Comparison of ENCODE assay signal across 22 mouse cellular contexts in the genomic region with DNA sequence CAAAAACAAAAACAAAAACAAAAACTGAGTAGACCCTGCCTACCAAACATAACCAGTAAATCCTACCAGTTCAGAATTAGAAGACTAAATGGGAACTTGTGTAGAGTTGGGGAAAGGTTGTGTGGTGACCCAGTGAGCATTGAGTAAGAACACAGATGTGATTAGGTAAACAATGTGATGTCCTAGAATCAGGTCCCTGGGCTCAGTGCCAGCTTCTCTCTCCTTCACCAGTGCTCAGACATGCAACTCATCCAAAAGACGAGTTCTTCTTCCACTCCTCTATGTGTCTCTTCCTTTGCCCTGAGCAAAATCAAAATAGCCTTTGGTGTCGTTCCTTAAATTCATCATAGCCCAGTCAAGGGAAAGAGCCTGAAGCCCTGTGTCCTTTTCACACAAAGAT. TPM values are rescaled to one million over a fixed set of nuclear protein-coding genes. Genes with fewer than 3 reads are reported as not detected.
DNase-seq lines count a peak whose midpoint lies in the region; ATAC-seq and TF ChIP-seq lines count a peak whose summit lies in the region.
"Had no signal": no experiment of that assay in that cellular context is flagged by ENCODE, and none has a peak within 500 bp of the region (broad histone marks: within the 10 kb centered on the region; RNA-seq: fewer than 3 reads in every experiment).

No protein-coding gene starts in this region.

- ATAC-seq in heart, embryonic 15.5 days (replicated peaks; ENCODE audit: insufficient number of reproducible peaks, insufficient read depth, low FRiP score, low read depth), result no peak
- ATAC-seq in liver, embryonic 13.5 days (ENCODE audit: low read depth), result no peak
- ATAC-seq in midbrain, postnatal 0 days (ENCODE audit: low FRiP score), result no peak
- ATAC-seq: forebrain, embryonic 13.5 days; hindbrain, postnatal 0 days had no signal

- no peak overlapping the region for H3K4me2 ChIP-seq in heart, embryonic 15.5 days
- H3K4me2 ChIP-seq in liver, embryonic 13.5 days, result no peak overlapping the region
- H3K4me2 ChIP-seq in midbrain, postnatal 0 days (ENCODE audit: low read depth, low read length, poor library complexity, severe bottlenecking), result no peak overlapping the region
- H3K4me2 ChIP-seq: embryonic facial prominence, embryonic 15.5 days; forebrain, embryonic 13.5 days; limb, embryonic 13.5 days; neural tube, embryonic 12.5 days had no signal

- no peaks in the 10 kb centered on the region for H3K27me3 ChIP-seq in heart, embryonic 15.5 days
- no peaks in the 10 kb centered on the region for H3K27me3 ChIP-seq in heart, embryonic 10.5 days (ENCODE audit: insufficient read depth, poor library complexity, severe bottlenecking)
- H3K27me3 ChIP-seq in liver, embryonic 13.5 days, result no peaks in the 10 kb centered on the region
- H3K27me3 ChIP-seq in midbrain, postnatal 0 days (ENCODE audit: insufficient read depth, low read length), result no peaks in the 10 kb centered on the region
- H3K27me3 ChIP-seq: embryonic facial prominence, embryonic 15.5 days; forebrain, embryonic 13.5 days; limb, embryonic 13.5 days; neural tube, embryonic 12.5 days had no signal

- H3K9ac ChIP-seq in heart, embryonic 15.5 days, result no peak overlapping the region
- H3K9ac ChIP-seq in liver, embryonic 13.5 days, result no peak overlapping the region
- no peak overlapping the region; the same call in 1 of the 2 replicates for H3K9ac ChIP-seq in midbrain, postnatal 0 days (replicated peaks; ENCODE audit: low read length, poor library complexity, severe bottlenecking)
- H3K9ac ChIP-seq: embryonic facial prominence, embryonic 15.5 days; forebrain, embryonic 13.5 days; limb, embryonic 13.5 days; neural tube, embryonic 12.5 days had no signal

- 0 out of 2 replicates have a peak overlapping the region, but pooled peaks have one; percentile 13 for H3K27ac ChIP-seq in heart, embryonic 15.5 days
- no peak overlapping the region for H3K27ac ChIP-seq in heart, embryonic 10.5 days
- H3K27ac ChIP-seq in liver, embryonic 13.5 days, result 0 out of 2 replicates have a peak overlapping the region, but pooled peaks have one; percentile 58
- H3K27ac ChIP-seq in midbrain, postnatal 0 days (ENCODE audit: low read depth, low read length), result no peak overlapping the region
- H3K27ac ChIP-seq: embryonic facial prominence, embryonic 15.5 days; forebrain, embryonic 13.5 days; hindbrain, postnatal 0 days; limb, embryonic 13.5 days; macrophage; neural tube, embryonic 12.5 days had no signal

- DNase-seq in heart, embryonic 10.5 days (ENCODE audit: low spot score), result no peak
- DNase-seq in liver, embryonic 13.5 days, result no peak
- DNase-seq in liver (no peak), MN1 (ENCODE audit: low spot score) (peak; percentile 40)
- peak; percentile 70 for DNase-seq in adrenal gland, postnatal 10 days
- no peak for DNase-seq in midbrain, postnatal 0 days (ENCODE audit: low spot score)
- no peak for DNase-seq in gastrocnemius, postnatal 14 days
- DNase-seq: cerebellum, adult 18-20 months; heart, postnatal 36 days; kidney, postnatal 4 days; midbrain, embryonic 14.5 days had no signal

- no peak for TF ChIP-seq CTCF in midbrain, postnatal 0 days (IDR thresholded peaks at IDR 0.05)

- 48% methylated on average over 2 of the region's 2 CpGs for WGBS in heart, embryonic 15.5 days
- 69% methylated on average over 2 of the region's 2 CpGs for WGBS in heart, embryonic 10.5 days
- WGBS in liver, embryonic 13.5 days (ENCODE audit: insufficient replicate concordance), result 60% methylated on average over 2 of the region's 2 CpGs
- 68% methylated on average over 2 of the region's 2 CpGs for WGBS in midbrain, postnatal 0 days

- peaks cover 25% of the 10 kb centered on the region for H3K36me3 ChIP-seq in heart, embryonic 15.5 days
- H3K36me3 ChIP-seq in heart, embryonic 10.5 days, result peaks cover 27% of the 10 kb centered on the region
- H3K36me3 ChIP-seq in liver, embryonic 13.5 days, result peaks cover 20% of the 10 kb centered on the region
- peaks cover 16% of the 10 kb centered on the region for H3K36me3 ChIP-seq in midbrain, postnatal 0 days (ENCODE audit: insufficient read depth, low read length)

- H3K4me1 ChIP-seq in heart, embryonic 15.5 days (replicated peaks), result peaks cover 21% of the 10 kb centered on the region
- H3K4me1 ChIP-seq in heart, embryonic 10.5 days, result peaks cover 31% of the 10 kb centered on the region
- peaks cover 26% of the 10 kb centered on the region for H3K4me1 ChIP-seq in liver, embryonic 13.5 days (replicated peaks)
- peaks cover 5% of the 10 kb centered on the region; the same call in 1 of the 2 replicates for H3K4me1 ChIP-seq in midbrain, postnatal 0 days (ENCODE audit: insufficient read depth, low read length)

- H3K4me3 ChIP-seq in heart, embryonic 15.5 days, result no peak overlapping the region
- no peak overlapping the region for H3K4me3 ChIP-seq in heart, embryonic 10.5 days
- no peak overlapping the region for H3K4me3 ChIP-seq in liver, embryonic 13.5 days (replicated peaks)
- no peak overlapping the region for H3K4me3 ChIP-seq in midbrain, postnatal 0 days (ENCODE audit: low read depth, low read length)
- H3K4me3 ChIP-seq: embryonic facial prominence, embryonic 15.5 days; forebrain, embryonic 13.5 days; limb, embryonic 13.5 days; neural tube, embryonic 12.5 days had no signal

- no peaks in the 10 kb centered on the region for H3K9me3 ChIP-seq in heart, embryonic 15.5 days (replicated peaks)
- H3K9me3 ChIP-seq in heart, embryonic 10.5 days, result no peaks in the 10 kb centered on the region
- H3K9me3 ChIP-seq in liver, embryonic 13.5 days (replicated peaks), result no peaks in the 10 kb centered on the region
- no peaks in the 10 kb centered on the region for H3K9me3 ChIP-seq in midbrain, postnatal 0 days (ENCODE audit: low read length)
- H3K9me3 ChIP-seq: embryonic facial prominence, embryonic 15.5 days; forebrain, embryonic 13.5 days; limb, embryonic 13.5 days; neural tube, embryonic 12.5 days had no signal

- intact Hi-C loops in gastrocnemius, postnatal 14 days (cut with DNase I; ENCODE audit: low total_unique reads), result no loop called here

RNA-seq across cellular contexts. Expression of gene Leap2, which starts 1.9 kb away (rescaled TPM):
- polyA plus RNA-seq in heart, embryonic 15.5 days (2015; fragmentation: Nextera tagmentation; extraction: Ambion mirVana), result 0.34 TPM in 1 of 2 replicates, not detected in the other
- 0.45 TPM in 1 of 2 replicates, not detected in the other for polyA plus RNA-seq in heart, embryonic 10.5 days (2016; fragmentation: Nextera tagmentation; extraction: Ambion mirVana)
- 11.3 and 13.8 TPM in 2 replicates for polyA plus RNA-seq in liver, embryonic 13.5 days (2015; fragmentation: Nextera tagmentation; extraction: Ambion mirVana)
- 10 to 100 TPM in 1 of 2 experiments, 1 to 10 TPM in 1; 6.0 to 31.0 TPM for total RNA-seq in adrenal gland, postnatal 10 days (2021)
- not detected in 2 replicates for total RNA-seq in midbrain, postnatal 0 days (2014; rRNA removed)
- polyA plus RNA-seq in midbrain, postnatal 0 days (2015; fragmentation: Nextera tagmentation; extraction: Ambion mirVana), result not detected in 2 replicates
- total RNA-seq in gastrocnemius, postnatal 14 days (2021), result not detected
- total RNA-seq: gastrocnemius, adult 18-20 months; heart, postnatal 36 days; hindbrain, postnatal 0 days; left cerebral cortex, adult 8-10 months had no signal
- polyA plus RNA-seq: brain, embryonic 14.5 days; embryonic facial prominence, embryonic 15.5 days; forebrain, embryonic 13.5 days; hindbrain, postnatal 0 days; macrophage; midbrain, embryonic 14.5 days; neural tube, embryonic 12.5 days; testis, adult 2 months had no signal

RNA-seq across cellular contexts. Expression of gene Uqcrq, which starts 5.8 kb away (rescaled TPM):
- 1,038 and 1,358 TPM in 2 replicates for polyA plus RNA-seq in heart, embryonic 15.5 days (2015; fragmentation: Nextera tagmentation; extraction: Ambion mirVana)
- polyA plus RNA-seq in heart, embryonic 10.5 days (2016; fragmentation: Nextera tagmentation; extraction: Ambion mirVana), result 854 and 1,100 TPM in 2 replicates
- 611 and 667 TPM in 2 replicates for polyA plus RNA-seq in liver, embryonic 13.5 days (2015; fragmentation: Nextera tagmentation; extraction: Ambion mirVana)
- 1,000 to 10,000 TPM; 1,893 to 1,933 TPM for total RNA-seq in adrenal gland, postnatal 10 days (2021)
- total RNA-seq in midbrain, postnatal 0 days (2014; rRNA removed), result 19.6 and 23.8 TPM in 2 replicates
- polyA plus RNA-seq in midbrain, postnatal 0 days (2015; fragmentation: Nextera tagmentation; extraction: Ambion mirVana), result 860 and 944 TPM in 2 replicates
- total RNA-seq in gastrocnemius, postnatal 14 days (2021), result 1,000 to 10,000 TPM; 1,068 to 1,224 TPM

RNA-seq across cellular contexts. Expression of gene Gdf9, which starts 6.0 kb away (rescaled TPM):
- 1.4 TPM in 2 replicates for polyA plus RNA-seq in heart, embryonic 15.5 days (2015; fragmentation: Nextera tagmentation; extraction: Ambion mirVana)
- polyA plus RNA-seq in heart, embryonic 10.5 days (2016; fragmentation: Nextera tagmentation; extraction: Ambion mirVana), result 0.74 and 1.5 TPM in 2 replicates
- polyA plus RNA-seq in liver, embryonic 13.5 days (2015; fragmentation: Nextera tagmentation; extraction: Ambion mirVana), result 0.12 and 0.28 TPM in 2 replicates
- 1 to 10 TPM in 1 of 2 experiments, under 1 TPM in 1; 0.70 to 1.1 TPM for total RNA-seq in adrenal gland, postnatal 10 days (2021)
- total RNA-seq in midbrain, postnatal 0 days (2014; rRNA removed), result 0.05 and 5.5 TPM in 2 replicates
- polyA plus RNA-seq in midbrain, postnatal 0 days (2015; fragmentation: Nextera tagmentation; extraction: Ambion mirVana), result 1.1 and 2.3 TPM in 2 replicates
- total RNA-seq in gastrocnemius, postnatal 14 days (2021), result under 1 TPM; 0.33 to 0.68 TPM

RNA-seq across cellular contexts. Expression of gene Gm10447, which starts 32.1 kb away (rescaled TPM):
- polyA plus RNA-seq in heart, embryonic 15.5 days (2015; fragmentation: Nextera tagmentation; extraction: Ambion mirVana), result 0.16 TPM in 1 of 2 replicates, not detected in the other
- 0.10 and 0.16 TPM in 2 replicates for polyA plus RNA-seq in heart, embryonic 10.5 days (2016; fragmentation: Nextera tagmentation; extraction: Ambion mirVana)
- 0.07 TPM in 2 replicates for polyA plus RNA-seq in liver, embryonic 13.5 days (2015; fragmentation: Nextera tagmentation; extraction: Ambion mirVana)
- total RNA-seq in adrenal gland, postnatal 10 days (2021), result under 1 TPM; 0.12 to 0.15 TPM
- not detected in 2 replicates for total RNA-seq in midbrain, postnatal 0 days (2014; rRNA removed)
- 0.11 TPM in 2 replicates for polyA plus RNA-seq in midbrain, postnatal 0 days (2015; fragmentation: Nextera tagmentation; extraction: Ambion mirVana)
- not detected for total RNA-seq in gastrocnemius, postnatal 14 days (2021)
- total RNA-seq: gastrocnemius, adult 18-20 months; heart, postnatal 36 days; hindbrain, postnatal 0 days had no signal
- polyA plus RNA-seq: brain, embryonic 14.5 days; forebrain, embryonic 13.5 days; hindbrain, postnatal 0 days; macrophage; midbrain, embryonic 14.5 days had no signal

RNA-seq across cellular contexts. Expression of gene Shroom1, which starts 32.2 kb away (rescaled TPM):
- 2.5 and 2.6 TPM in 2 replicates for polyA plus RNA-seq in heart, embryonic 15.5 days (2015; fragmentation: Nextera tagmentation; extraction: Ambion mirVana)
- polyA plus RNA-seq in heart, embryonic 10.5 days (2016; fragmentation: Nextera tagmentation; extraction: Ambion mirVana), result 2.3 and 2.5 TPM in 2 replicates
- 1.5 and 1.6 TPM in 2 replicates for polyA plus RNA-seq in liver, embryonic 13.5 days (2015; fragmentation: Nextera tagmentation; extraction: Ambion mirVana)
- 1 to 10 TPM; 3.2 to 5.4 TPM for total RNA-seq in adrenal gland, postnatal 10 days (2021)
- total RNA-seq in midbrain, postnatal 0 days (2014; rRNA removed), result 5.4 and 10.9 TPM in 2 replicates
- 3.4 and 4.1 TPM in 2 replicates for polyA plus RNA-seq in midbrain, postnatal 0 days (2015; fragmentation: Nextera tagmentation; extraction: Ambion mirVana)
- under 1 TPM; 0.31 to 0.38 TPM for total RNA-seq in gastrocnemius, postnatal 14 days (2021)
- polyA plus RNA-seq: macrophage had no signal

Comparison
In these comparisons a context has a peak if more than half of its experiments do, and no peak if none do; other contexts are left out.
1. H3K27ac ChIP-seq: peak in heart, embryonic 15.5 days (single experiment) and liver, embryonic 13.5 days (single experiment); none in heart, embryonic 10.5 days (single experiment) and midbrain, postnatal 0 days (single experiment).
2. DNase-seq: peak in MN1 (single experiment) and adrenal gland, postnatal 10 days (single experiment); none in heart, embryonic 10.5 days (single experiment), liver, embryonic 13.5 days (single experiment), liver (single experiment), midbrain, postnatal 0 days (single experiment) and gastrocnemius, postnatal 14 days (single experiment).